Mouse (Mus musculus): ENCODE measurements around the gene Maml2.

- TF ChIP-seq HCFC1 (IDR thresholded peaks at IDR 0.05; ENCODE audit: borderline replicate concordance, insufficient read depth, low read length) (no peak), CHD2 (IDR thresholded peaks at IDR 0.05; ENCODE audit: low read depth, low read length) (no peak), ZNF384 (IDR thresholded peaks at IDR 0.05; ENCODE audit: low read depth, low read length) (no peak)
Measured at GRCm38 (mm10) chr9:13693693-13694284, 396.0 kb downstream of the Maml2 start.
